Mouse (Mus musculus) spleen, postnatal 4 days (tissue): ENCODE data around the gene Cd1d1.

Source experiments
- DNase-seq, 2 experiments: peaks; one replicate each; pipeline ENCODE4 v3.0.0; 2022; ENCODE audit warnings: low spot score in 2 of 2

Cd1d1 gene

GRCm38 (mm10) chr3:86961395-86961669, 37.9 kb downstream of the Cd1d1 start:
- DNase-seq = no peak

GRCm38 (mm10) chr3:86960656-86961394, 38.4 kb downstream of the Cd1d1 start:
- no peak for DNase-seq

GRCm38 (mm10) chr3:86959088-86959487, 40.2 kb downstream of the Cd1d1 start:
- DNase-seq = no peak

- no peak for DNase-seq
These were observed 43.9 kb downstream of the Cd1d1 start for GRCm38 (mm10) chr3:86955376-86955775.

- DNase-seq = no peak
These were observed 44.7 kb downstream of the Cd1d1 start for GRCm38 (mm10) chr3:86954521-86954920.

- no peak for DNase-seq
These were observed 45.4 kb downstream of the Cd1d1 start for GRCm38 (mm10) chr3:86953819-86954218.

- no peak for DNase-seq
These were observed 48.6 kb downstream of the Cd1d1 start for GRCm38 (mm10) chr3:86950652-86951051.
